In the genomic region with DNA sequence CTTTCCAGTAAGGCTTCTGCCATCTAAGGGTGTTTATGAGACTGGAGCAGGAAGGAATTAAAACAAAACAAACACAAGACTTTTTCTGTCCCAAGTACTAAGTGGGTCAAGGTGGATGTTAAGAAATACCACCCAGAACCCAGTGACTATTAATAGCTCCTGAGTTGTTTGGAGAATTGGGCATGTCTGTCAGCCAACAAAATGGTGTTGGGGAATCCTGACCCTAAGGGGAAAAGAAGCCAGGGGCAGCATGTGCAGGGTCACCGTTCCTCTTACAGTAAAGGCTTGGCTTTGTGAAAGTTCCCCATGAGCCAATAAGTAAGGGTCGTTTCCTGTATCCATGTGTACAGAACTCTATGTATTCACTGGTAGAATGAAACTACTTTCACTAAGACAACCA, we compare ENCODE assay signal across 28 mouse cellular contexts.
"Had no signal": no experiment of that assay in that cellular context is flagged by ENCODE, and none has a peak within 500 bp of the region (broad histone marks: within the 10 kb centered on the region; RNA-seq: fewer than 3 reads in every experiment).

No protein-coding gene starts in this region.

- DNase-seq: cerebellum, adult 8-10 months; cerebellum, adult 9-10 months; cerebellum, adult 9-11 months; cerebellum, postnatal 10 days; cerebellum, postnatal 14 days; cerebellum, postnatal 25 days; cerebellum, postnatal 36 days; embryo, embryonic 11 days; forebrain, postnatal 0 days; gastrocnemius, postnatal 10 days; gastrocnemius, postnatal 14 days; gastrocnemius, postnatal 25 days; gastrocnemius, postnatal 36 days; heart, adult 11 months; heart, adult 18-20 months; heart, adult 2 months had no signal

- ATAC-seq: forebrain, embryonic 13.5 days; forebrain, embryonic 14.5 days; forebrain, embryonic 15.5 days; forebrain, embryonic 16.5 days; forebrain, postnatal 0 days had no signal

- H3K9me3 ChIP-seq: embryonic facial prominence, embryonic 10.5 days; embryonic facial prominence, embryonic 12.5 days; embryonic facial prominence, embryonic 13.5 days; embryonic facial prominence, embryonic 15.5 days; forebrain, embryonic 12.5 days; forebrain, embryonic 13.5 days; forebrain, embryonic 15.5 days; heart, embryonic 10.5 days had no signal

- H3K27ac ChIP-seq: embryonic facial prominence, embryonic 10.5 days; embryonic facial prominence, embryonic 12.5 days; embryonic facial prominence, embryonic 13.5 days; embryonic facial prominence, embryonic 15.5 days; forebrain, embryonic 10.5 days; forebrain, embryonic 12.5 days; forebrain, embryonic 13.5 days; forebrain, embryonic 15.5 days; heart, adult 2 months; heart, embryonic 10.5 days had no signal

- H3K36me3 ChIP-seq: embryonic facial prominence, embryonic 10.5 days; embryonic facial prominence, embryonic 12.5 days; embryonic facial prominence, embryonic 15.5 days; forebrain, embryonic 10.5 days; forebrain, embryonic 12.5 days; forebrain, embryonic 15.5 days; heart, embryonic 10.5 days had no signal

- H3K4me3 ChIP-seq: embryonic facial prominence, embryonic 10.5 days; embryonic facial prominence, embryonic 12.5 days; embryonic facial prominence, embryonic 13.5 days; embryonic facial prominence, embryonic 15.5 days; erythroblast, embryonic 14.5 days; forebrain, embryonic 10.5 days; forebrain, embryonic 12.5 days; forebrain, embryonic 13.5 days; forebrain, embryonic 15.5 days; heart, adult 2 months; heart, embryonic 10.5 days had no signal
